Mouse (Mus musculus) mature B cell (primary cell): ENCODE data around the gene Nbas.

ENCODE experiments used
- in situ Hi-C: fragments of 300-500 bp; cut with MboI; formaldehyde crosslinking; loops from 2 replicates; pipeline ENCODE4 v1.14.3; 2019

The Nbas gene

DNA sequence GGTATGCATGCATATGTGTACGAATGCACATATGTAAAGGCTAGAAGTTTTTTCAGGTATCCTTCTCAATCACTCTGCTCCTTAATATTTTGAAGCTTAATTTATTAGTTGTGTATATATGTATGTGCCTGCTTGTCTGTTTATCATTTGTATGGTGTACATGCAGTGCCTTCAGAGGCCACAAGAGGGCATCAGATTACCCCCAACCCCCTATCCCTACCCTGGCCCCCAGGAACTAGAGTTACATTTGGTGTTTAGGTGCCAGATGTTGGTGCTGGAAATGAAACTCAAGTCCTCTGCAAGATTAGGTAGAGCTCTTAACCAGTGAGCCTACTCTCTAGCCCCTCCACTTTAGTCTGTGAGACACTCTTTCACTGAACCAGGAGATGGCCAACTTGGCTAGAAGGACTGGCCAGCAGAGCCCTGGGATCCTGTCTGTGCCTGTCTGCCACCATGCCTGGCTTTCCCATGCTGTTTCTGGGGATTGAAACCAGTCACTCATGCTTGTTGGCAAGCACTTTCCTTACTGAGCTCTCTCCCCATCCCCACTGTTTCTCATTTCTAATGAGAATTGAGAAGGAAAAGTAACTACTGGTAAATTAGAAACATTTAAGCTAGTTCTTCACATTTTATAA is 263.9 kb downstream of the Nbas start:
- in situ Hi-C loops = no loop called here

DNA sequence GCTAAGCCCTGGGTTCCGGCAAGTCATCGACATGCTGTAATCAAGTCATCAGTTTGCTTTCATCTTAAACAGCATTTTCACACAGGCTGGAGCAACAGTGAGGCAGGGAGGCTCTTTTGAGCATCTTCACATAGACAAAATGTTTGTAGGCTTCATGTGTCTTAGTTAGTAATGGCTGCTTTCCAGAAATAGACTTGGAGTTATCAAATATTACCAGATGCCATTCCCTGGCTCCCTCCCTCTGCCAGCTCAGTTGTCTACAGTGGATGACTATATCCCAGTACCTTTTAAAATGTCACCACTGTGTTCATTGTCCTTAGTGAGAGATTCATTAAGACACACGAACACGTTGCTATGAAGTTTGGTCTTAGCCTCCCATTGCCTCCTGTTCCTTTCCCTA is 270.2 kb downstream of the Nbas start:
- in situ Hi-C loops = no loop called here

DNA sequence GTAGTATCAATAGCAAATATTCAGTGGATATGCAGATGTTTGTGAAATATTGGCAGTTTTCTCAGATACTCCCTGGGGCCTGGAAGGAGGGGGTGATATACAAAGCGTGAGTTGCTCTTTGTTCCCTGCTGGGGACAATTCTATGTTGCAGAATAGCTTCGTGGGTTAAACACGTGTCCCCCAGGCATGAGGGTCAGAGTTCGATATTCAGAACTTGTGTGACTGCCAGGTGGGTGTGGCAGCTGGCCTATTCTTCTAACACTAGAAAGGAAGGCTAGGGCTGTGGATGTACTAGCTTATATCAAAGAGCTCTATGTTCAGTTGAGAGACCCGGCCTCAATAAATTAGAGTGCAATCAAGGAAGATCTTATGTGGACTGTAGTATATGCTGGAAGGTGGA is 274.9 kb downstream of the Nbas start:
- in situ Hi-C loops = no loop called here

DNA sequence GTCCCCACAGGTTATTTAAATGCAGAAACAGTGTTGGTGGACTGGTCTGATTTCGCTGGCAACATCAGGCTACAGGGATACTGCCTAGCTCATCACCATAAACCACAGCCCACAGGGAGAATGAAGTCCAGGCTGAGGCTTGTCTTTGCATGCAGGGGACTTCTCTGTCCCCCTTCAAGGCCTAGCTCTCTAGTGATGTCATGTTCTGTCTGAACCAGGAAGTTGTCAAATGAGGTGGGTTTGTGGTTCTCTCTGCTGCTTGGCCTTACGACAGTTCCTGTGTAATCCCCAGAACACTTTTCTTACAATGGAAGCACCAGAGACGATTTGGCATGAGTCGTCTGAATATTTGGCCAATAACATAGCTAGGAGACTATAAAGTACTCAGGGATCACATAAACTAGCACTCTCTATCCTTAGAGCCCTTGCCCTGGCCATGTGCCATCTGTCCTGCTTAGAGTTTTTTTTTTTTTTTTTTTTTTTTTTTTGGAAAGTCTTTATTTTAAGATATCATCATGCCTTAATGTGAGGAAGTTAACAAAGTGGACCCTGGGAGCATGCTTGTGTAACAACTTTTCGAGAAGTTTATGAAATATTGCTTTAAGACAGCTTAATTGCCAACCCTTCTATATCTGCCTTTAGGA is 294.8 kb downstream of the Nbas start:
- in situ Hi-C loops = no loop called here

DNA sequence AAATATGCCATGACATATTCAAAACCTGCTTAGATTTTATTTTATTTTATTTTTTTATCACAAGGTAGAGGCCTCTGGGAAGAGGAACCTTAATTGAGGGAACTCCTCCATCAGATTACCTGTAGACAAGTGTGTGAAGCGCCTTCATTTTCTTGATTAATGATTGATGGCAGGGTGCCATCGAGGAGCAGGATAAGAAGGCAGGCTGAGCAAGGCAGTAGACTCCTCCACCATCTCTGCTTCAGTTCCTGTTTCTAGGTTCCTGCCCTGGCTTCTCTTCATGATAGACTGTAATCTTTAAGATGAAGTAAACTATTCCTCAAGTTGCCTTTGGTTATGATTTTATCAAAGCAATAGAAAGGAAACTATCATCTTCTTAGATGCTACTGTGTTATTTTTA is 295.4 kb downstream of the Nbas start:
- in situ Hi-C loops = no loop called here

DNA sequence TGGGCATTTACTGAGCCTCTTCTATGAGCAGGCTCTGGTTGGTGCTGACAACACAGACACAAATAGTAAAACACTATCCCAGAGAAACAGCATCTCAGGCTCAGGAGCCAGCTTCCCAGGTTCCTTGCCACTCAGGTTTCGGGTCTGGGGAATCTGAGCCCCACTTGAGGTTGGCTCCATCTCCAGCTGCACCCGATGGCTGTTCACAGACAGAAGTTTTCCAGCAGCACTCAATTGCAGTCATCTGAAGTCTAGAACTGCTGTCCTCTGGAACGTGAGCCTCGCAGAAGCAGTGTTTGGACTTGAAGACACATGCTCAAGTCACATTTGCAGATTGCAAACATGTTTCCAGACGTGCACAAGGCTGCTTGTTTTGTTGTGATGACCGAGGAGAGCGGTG is 297.5 kb downstream of the Nbas start:
- in situ Hi-C loops = no loop called here

DNA sequence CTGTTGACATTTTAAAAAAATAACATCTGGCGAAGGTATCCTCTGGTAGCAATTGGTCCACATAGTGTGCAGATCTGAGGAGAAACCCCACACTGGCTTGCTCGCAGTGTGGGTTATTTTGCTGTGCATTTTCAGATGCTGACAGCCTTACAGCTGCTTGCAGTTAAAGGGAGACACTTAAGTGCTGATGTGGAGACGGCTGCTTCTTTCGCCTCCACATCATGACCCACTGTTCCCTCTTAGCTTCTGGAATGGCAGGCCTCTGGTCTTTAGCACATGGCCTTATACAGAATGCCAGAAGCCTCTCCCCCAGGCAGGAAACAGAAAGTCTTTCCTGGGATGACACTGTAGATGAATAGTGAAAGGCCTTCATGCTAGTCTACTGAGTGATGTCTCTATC is 306.2 kb downstream of the Nbas start:
- in situ Hi-C loops = no loop called here

DNA sequence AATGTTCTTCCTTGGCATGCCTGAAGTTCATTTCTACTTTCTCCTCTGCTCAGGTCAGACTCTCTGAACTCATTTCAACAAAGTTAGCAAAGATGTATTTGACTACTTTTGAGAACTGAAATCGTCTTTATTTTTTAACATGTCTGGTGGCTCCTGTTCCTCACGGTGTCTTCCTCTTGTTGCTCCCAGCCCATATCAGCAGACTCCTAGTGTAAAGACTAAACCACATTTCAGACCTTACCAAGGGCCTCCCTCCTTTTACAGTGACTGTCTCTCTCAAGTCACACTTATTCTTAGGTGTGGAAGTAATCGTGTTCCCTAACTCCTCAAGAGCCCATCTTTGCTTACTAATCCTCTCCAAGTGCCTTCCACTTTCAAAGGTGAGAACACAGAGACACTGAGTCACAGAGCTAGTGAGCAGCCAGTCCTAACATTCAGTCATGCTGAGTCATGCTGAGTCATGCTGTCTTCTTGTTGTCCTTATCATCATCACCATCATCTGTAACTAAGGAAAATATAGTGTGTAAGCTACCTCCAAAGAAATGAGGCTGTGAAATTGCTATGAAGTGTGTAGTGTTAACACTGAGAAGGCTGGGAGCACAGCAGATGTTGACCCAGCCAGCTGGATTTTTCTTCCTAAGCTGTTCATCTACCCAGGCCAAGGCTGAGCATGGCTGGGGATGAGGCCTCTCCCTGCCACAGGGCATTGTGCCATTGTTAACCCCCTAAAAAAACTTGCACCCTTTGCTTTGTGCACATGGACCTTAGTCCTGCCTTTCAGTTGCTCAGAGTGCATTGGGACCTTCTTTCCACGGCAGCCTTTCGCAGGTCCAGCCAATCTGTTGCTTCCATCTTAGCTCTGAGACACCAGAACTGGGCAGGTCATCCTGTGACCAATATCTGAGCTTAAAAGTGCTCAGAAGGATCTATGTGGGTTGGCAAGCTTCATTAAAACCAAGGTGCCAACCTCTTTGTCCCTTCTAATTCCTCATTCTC is 307.0 kb downstream of the Nbas start:
- in situ Hi-C loops = no loop called here

DNA sequence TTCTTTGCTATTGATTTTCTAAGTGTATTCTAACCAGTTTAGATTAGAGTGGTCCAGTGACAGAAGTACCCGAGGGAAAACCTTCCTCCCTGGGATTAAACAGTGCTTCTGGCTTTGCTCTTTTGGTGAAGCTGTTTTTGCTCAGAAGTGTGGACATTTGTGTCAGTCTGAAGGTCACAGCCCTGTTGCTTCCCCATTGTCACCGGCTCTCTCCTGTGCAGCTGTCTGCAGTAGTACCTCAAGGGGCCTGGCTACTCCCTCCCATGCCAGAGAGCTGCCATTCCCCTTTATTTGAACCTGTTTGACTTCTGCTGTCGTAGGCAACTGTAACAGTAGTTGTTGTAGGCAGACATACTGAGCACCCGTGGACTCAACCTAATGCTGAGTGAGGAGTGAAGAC is 307.8 kb downstream of the Nbas start:
- in situ Hi-C loops = no loop called here

DNA sequence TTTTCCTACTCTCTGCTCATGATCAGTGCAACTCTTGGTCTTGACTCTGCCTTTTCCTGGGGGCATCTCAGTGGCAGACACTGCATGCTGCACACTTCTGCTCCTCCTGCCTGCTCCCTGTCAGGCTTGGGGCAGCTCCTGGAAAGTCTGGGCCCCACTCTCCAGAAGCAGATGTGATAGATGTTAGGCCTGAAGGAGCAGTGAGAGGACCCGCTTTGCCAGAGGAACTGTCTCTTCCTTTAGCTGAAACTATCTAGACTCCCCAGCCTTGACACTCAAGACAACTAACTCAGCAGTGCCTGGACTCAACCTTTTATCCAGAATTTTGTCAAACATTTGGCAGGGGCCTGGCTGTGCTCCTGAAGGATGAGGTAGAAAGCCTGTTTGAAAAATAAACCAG is 311.9 kb downstream of the Nbas start:
- in situ Hi-C loops = no loop called here

DNA sequence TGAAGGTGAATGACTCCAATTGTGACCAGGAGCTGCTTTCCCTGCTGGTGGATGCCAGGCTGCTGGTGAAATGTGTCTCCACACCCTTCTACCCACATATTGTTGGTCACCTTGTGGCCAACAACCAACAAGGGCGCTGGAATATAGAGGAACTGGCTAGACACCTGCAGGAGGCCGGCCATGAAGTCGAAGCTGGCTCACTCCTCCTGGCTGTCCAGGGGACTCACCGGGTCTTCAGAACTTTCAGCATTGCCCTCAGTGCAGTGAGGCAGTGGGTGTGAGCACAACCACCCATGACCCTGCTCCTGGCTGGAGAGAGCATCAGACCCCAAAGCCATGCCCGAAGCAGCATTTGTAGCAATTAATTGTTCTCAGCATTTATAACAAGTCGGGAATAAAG is 314.5 kb downstream of the Nbas start:
- in situ Hi-C loops = no loop called here

DNA sequence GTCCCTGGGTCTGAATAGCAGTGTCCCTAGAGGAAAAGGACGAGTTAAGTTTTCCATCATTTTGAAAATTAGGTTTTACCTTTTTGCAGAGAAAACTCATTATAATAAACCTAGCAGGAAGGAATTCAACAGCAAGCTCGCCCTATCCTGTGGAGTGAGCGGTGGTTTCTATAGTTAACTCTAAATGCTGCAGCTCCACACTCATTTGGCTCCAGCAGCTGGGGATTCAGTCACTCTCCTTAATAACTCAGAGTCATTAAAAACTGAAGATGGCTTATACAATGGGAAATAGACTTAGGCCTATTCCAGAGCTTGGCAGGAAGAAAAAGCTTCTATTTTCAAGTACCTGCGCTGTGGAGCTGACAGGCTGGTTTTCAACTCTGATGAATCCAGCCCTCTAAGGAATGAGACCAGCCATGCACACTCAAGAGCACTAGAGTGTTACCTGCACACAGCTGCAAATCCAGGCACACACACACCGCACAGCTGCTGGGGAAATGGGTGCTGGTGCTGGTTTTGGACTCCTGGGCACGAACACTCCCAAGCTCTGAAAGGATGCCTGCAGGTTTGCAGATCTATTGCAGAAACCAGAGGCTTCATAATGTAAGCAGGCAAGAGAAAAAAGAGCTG is 316.7 kb downstream of the Nbas start:
- in situ Hi-C loops = no loop called here

DNA sequence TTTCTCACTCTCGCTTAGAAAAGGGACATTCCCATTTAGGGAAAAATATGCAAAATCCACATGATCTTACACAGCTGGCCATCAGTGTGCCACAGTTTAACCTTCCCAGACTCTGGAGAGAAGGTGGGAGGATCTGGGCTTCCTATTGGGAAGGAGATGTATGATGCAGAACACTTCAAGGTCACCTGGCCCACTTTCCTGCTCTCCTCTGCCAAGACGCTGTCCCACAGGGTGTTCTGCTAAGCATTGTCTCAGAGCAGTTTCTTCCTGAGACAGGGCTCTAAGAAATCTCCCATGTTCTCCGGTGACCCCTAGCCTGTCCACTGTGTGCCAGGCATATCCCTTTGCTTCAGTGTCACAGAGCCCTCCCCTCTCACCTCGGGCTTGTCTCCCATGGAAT is 318.7 kb downstream of the Nbas start:
- in situ Hi-C loops = no loop called here

DNA sequence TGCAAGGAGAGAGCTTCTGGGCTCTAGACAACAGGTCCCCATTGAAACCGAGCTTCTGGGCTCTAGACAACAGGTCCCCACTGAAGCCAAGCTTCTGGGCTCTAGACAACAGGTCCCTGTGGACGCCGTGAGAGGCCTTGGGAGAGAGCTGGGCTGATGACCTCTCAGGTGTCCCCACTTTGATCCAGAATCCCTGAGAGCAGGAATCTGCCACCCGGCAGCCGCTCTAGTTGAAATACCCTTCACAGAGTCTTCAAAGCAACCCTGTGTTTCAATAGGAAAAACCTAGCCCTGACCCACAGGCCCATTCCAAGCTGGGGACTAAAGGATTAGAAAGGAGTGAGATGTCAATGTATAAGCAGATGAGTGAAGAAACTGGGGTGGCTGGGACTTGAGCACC is 320.1 kb downstream of the Nbas start:
- in situ Hi-C loops = no loop called here

DNA sequence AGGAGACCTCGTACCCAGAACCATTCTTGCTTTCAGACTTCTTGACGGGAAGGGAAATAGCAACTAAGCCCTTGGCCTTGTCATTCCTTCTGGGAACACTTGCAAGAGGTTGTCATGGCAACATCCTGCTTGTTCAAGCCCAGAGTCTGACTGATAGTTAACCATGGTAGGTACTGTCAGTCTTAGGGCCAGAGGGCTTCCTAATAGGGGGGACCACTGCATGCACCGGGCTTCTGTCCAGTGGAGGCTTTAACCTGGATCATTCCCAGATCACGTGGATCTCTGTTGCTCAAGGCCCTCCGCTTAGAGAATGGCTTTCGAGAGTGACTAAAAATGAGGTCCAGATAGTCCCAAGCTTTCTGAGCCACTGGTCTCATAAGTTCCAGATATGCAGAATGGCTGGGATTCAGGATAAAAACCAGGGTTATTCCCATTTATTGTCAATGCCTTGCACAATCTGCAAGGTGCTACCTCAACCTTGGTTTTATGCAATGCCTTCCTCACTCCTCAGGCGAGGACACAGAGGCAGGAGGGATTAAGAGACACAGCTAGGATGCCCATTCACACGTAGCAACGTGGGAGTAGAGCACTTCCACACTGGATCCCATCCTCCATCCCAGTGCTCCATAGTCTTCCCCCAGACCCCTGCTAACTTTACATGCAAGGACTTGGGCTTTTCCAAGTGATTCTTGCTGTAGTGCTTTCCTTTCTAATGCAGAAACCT is 326.0 kb downstream of the Nbas start:
- in situ Hi-C loops = no loop called here

DNA sequence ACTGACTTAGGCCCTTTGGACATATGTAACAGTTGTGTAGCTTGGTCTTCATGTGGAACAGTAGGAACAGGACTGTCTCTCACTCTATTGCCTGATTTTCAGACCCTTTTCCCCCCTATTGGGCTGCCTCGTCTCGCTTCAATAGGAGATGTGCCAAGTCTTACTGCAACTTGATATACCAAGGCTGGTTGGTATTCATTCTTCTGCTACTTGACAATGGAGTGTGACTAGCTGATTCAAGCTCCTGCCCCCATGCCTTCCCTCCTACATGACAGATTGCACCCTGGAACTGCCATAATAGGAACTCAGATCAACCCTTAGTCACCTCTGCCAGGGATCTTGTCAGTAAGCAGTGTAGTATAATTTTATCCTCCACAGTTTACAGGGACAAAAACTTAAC is 328.1 kb downstream of the Nbas start:
- in situ Hi-C loops = no loop called here

DNA sequence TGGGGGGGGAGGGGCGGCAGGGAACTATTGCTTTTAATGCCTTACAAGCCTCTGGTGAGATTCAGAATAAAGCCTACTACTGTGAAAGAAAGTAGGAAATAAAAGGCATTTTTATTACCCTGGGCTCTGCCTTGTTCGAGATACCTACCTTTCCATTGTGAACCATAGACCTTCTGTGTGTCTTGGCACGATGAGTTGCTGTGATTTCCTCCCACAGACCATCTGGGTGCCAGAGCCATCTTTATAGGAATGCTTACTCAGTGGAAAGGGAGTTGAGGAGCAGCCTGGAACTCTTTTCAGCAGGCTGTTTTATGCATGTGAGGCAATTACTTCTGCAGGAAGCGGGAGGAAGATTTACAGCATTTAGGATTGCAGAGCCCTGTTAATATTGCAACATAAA is 329.6 kb downstream of the Nbas start:
- in situ Hi-C loops = no loop called here

DNA sequence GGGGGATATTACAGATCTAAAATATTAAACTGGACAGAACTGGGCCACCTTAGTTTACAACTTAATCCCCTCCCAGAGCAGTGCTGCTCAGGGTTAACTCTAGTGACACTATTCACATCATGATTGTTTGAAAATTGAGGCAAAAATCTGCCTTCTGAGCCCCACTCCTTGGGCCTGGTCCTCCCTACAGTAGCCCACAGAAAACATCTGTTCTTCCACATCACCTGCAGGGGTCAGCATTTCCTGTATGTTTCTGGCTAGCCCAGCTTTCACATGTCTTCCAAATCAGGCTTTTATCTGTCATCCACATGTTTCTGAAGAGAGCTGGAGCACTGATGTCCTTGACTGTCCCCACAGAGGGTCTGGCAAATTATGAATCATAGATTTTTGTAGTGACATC is 333.5 kb downstream of the Nbas start:
- in situ Hi-C loops = no loop called here

DNA sequence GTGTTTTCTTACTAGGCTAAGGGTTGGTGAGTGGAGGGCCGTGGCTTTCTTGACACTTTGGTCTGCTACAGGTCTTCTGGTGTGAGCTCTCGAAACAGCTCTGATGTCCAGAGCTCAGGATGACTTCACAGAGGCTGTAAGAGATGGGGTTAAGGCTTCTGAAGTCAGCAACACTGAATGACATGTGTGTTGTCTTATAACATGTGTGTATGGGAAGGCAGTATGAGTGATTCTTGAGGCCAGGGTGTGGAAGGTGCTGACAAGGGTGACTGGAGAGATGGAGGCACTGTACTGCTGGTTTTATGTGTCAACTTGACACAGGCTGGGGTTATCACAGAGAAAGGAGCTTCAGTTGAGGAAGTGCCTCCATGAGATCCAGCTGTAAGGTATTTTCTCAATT is 338.1 kb downstream of the Nbas start:
- in situ Hi-C loops = no loop called here

DNA sequence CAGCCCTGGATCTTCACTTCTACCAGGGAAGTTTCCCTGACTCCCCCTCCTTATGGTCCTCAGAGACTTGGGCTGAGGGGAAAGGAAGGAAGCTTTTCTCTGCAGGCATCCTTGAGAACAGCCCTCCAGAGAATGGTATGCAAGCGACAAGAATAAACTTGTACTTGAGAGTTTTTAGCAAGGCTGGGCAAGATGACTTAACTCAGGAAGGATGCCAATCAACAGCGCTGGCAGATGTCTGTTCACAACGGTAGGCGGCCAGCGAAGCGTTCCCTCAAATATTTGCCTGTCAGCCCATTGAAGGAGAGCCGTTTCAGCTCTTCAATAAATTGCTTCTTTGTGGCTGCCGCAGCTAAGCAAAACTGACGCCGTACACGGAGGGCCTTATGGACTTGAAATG is 340.1 kb downstream of the Nbas start:
- in situ Hi-C loops = no loop called here

DNA sequence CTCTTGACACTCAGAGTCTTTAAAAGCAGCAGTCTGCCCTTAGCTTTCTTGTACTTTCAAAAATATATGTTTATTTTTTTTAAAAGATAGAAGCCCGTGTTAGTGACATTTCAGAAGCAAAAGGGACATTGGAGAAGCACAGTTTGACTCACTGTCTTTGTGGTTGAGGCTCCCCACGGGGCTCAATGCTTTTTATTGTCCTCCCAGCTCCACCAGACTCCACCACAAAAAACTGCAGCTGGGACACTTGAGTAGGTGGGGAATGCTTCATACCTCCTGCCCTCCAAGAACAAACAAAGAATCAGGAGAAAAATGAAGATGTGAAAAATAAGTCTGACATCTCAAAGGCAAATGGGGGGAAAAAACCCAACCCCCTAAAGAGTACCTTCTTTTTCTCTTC is 344.1 kb downstream of the Nbas start:
- in situ Hi-C loops = no loop called here

DNA sequence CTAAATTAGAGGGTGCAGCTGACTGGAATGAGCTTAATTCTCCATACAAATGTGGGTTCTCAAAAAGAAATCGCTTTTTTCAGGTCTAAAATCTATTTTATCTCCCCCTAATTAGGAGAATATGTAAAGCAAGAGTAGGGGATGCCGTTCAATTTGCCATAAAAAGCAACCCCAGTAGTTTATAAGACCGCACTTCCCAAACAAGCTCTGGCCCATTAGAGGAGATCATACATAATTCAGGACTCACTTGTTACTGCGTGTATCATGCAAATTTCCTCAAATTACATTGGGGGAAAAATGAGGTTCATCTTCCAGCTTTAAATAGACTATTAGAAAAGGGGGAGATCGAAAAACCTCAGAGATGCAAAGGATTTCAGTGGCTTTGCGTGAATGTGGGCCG is 346.7 kb downstream of the Nbas start:
- in situ Hi-C loops = no loop called here
